Mouse (Mus musculus) myocyte (in vitro differentiated cells): ENCODE results near the gene Nhsl2. TPM values are rescaled to one million over a fixed set of nuclear protein-coding genes. Genes with fewer than 3 reads are reported as not detected.
"Not testable (repeated sequence)": the region's sequence is repeated elsewhere in the genome, so short reads cannot be mapped to it uniquely, and the experiment has no call there.

Experiments
- H3K27me3 ChIP-seq: one replicate; pipeline ENCODE4 v1.6.1; 2011; ENCODE audit not compliant: control insufficient read depth, insufficient read depth, insufficient read length
- H3K36me3 ChIP-seq: one replicate; pipeline ENCODE4 v1.6.1; 2011; ENCODE audit not compliant: control insufficient read depth, insufficient read depth
- H3K4me2 ChIP-seq: one replicate; pipeline ENCODE4 v1.6.1; 2011; ENCODE audit warnings: low read depth, control low read depth
- H3K4me3 ChIP-seq: one replicate; pipeline ENCODE4 v1.5.1; 2011; ENCODE audit warnings: mild to moderate bottlenecking, control low read depth, moderate library complexity
- H3K79me2 ChIP-seq: one replicate; pipeline ENCODE4 v1.6.1; 2011; ENCODE audit not compliant: control insufficient read depth, insufficient read depth
- H3ac ChIP-seq: one replicate; pipeline ENCODE4 v1.6.1; 2011; ENCODE audit not compliant: control insufficient read depth, insufficient read length
- CEBPB ChIP-seq: IDR thresholded peaks from 2 replicates; pipeline ENCODE4 v1.6.1; 2011; ENCODE audit warnings: mild to moderate bottlenecking, moderate library complexity; ENCODE audit not compliant: poor library complexity, insufficient read depth, severe bottlenecking
- E2F4 ChIP-seq: IDR thresholded peaks from one replicate; pipeline ENCODE4 v1.6.1; 2011; ENCODE audit warnings: mild to moderate bottlenecking, control low read depth, moderate library complexity; ENCODE audit not compliant: insufficient read depth
- MAX ChIP-seq: IDR thresholded peaks from one replicate; pipeline ENCODE4 v1.6.1; 2011; ENCODE audit warnings: low read depth, mild to moderate bottlenecking, control low read depth
- MYOD1 ChIP-seq, 3 experiments: IDR thresholded peaks; one replicate each; pipeline ENCODE4 v1.6.1; 2011; ENCODE audit warnings: control low read depth in 2 of 3, low read depth in 2 of 3, mild to moderate bottlenecking in 2 of 3, moderate library complexity in 1 of 3; ENCODE audit not compliant: insufficient read length in 2 of 3, control insufficient read depth in 1 of 3
- MYOG ChIP-seq, 3 experiments: IDR thresholded peaks; one replicate each; pipeline ENCODE4 v1.6.1; 2011; ENCODE audit warnings: control low read depth in 2 of 3, low read depth in 2 of 3, mild to moderate bottlenecking in 2 of 3; ENCODE audit not compliant: insufficient read length in 2 of 3, control insufficient read depth in 1 of 3, insufficient read depth in 1 of 3
- POLR2A ChIP-seq: IDR thresholded peaks from one replicate; pipeline ENCODE4 v1.6.1; 2011; ENCODE audit warnings: low read depth, mild to moderate bottlenecking, control low read depth, moderate library complexity; ENCODE audit not compliant: insufficient read length
- POLR2AphosphoS2 ChIP-seq: IDR thresholded peaks from one replicate; pipeline ENCODE4 v1.6.1; 2011; ENCODE audit warnings: low read depth, control low read depth; ENCODE audit not compliant: insufficient read length
- REST ChIP-seq: IDR thresholded peaks from one replicate; pipeline ENCODE4 v1.6.1; 2011; ENCODE audit warnings: mild to moderate bottlenecking, control low read depth, moderate library complexity; ENCODE audit not compliant: insufficient read depth, insufficient read length
- SRF ChIP-seq: IDR thresholded peaks from one replicate; pipeline ENCODE4 v1.6.1; 2011; ENCODE audit warnings: low read depth; ENCODE audit not compliant: control insufficient read depth, insufficient read length
- TCF12 ChIP-seq: IDR thresholded peaks from one replicate; pipeline ENCODE4 v1.6.1; 2011; ENCODE audit warnings: mild to moderate bottlenecking, control low read depth; ENCODE audit not compliant: poor library complexity, insufficient read depth, severe bottlenecking
- TCF3 ChIP-seq: IDR thresholded peaks from one replicate; pipeline ENCODE4 v1.6.1; 2011; ENCODE audit warnings: low read depth, control low read depth; ENCODE audit not compliant: insufficient read length
- USF1 ChIP-seq: IDR thresholded peaks from one replicate; pipeline ENCODE4 v1.6.1; 2011; ENCODE audit warnings: low read depth, mild to moderate bottlenecking, control low read depth, moderate library complexity
- polyA plus RNA-seq: library from polyadenylated mRNA; unstranded; fragments of >200 nt; fragmentation: generic; extraction: Trizol; gene quantifications from one replicate; pipeline ENCODE4 v1.2.1, GENCODE M21; 2012; ENCODE audit warnings: missing spikeins

The Nhsl2 gene
- 0.25 TPM for polyA plus RNA-seq

DNA sequence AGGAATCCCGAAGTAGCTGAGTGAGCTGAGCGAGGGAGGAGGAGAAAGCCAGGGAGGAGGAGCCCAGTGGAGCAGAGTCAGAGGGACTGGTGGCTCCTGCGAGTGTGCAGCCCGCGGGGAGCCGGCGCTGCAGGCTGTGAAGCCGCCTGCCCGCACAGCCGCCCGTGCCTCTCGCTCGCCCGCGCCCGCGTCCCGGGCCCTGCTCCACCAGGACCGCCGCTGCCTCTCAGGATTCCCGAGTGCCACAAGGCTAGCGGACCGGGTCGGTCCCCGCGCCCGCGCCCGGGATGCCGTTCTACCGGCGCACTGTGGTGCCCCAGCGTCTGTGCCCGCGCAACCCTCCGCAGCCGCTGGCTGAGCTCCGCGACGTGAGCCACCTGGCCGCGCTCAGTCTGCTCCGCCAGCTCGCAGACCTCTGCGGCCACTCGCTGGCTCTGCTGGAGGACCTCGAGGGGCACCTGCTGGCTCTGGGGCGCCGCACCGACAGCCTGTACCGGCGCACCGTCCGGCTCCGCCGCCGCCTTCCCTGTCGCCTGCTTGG is at the start of gene Nhsl2:
TSS of gene Nhsl2 (plus strand) at position 105 of the 541 bp plus-strand sequence.
- Histone ChIP-seq H3ac (peak within 1 kb of the TSS; percentile 48), H3K79me2 (no peaks in the 10 kb centered on the region), H3K4me2 (peak within 1 kb of the TSS; percentile 67), H3K27me3 (no peaks in the 10 kb centered on the region), H3K4me3 (no peak within 1 kb of the TSS), H3K36me3 (no peaks in the 10 kb centered on the region)
- TF ChIP-seq MYOD1 (IDR thresholded peaks at IDR 0.05; ENCODE audit: control insufficient read depth in 1 of 3, insufficient read length in 2 of 3, low read depth in 2 of 3) (peak in 1 of 3 experiments; percentile 1), POLR2A (peak; percentile 63), CEBPB (no peak)

DNA sequence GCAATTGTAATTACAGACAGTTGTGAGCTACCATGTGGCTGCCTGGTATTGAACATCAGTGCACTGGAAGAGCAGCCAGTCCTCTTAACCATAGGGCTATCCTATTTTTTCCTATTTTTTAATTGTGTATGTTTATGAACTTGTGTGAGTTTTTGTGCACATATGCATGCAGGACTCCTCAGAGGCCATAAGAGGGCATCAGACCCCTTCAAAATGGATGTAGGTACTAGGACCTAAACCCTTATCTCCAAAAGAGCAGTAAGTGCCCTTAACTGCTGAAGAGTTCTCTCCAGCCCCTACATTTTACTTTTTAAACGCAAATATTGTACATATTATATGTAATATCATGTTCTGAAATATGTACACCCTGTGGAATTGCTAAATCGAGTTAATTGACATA is 43.7 kb upstream of the Nhsl2 start:
- Histone ChIP-seq H3K4me2 (no peak overlapping the region), H3K36me3 (no peaks in the 10 kb centered on the region), H3ac (no peak overlapping the region), H3K27me3 (no peaks in the 10 kb centered on the region), H3K79me2 (no peaks in the 10 kb centered on the region), H3K4me3 (no peak overlapping the region)
- TF ChIP-seq REST = no peak
- TF ChIP-seq MYOD1 (IDR thresholded peaks at IDR 0.05; ENCODE audit: control insufficient read depth in 1 of 3, insufficient read length in 2 of 3, low read depth in 2 of 3) = no peak
- no peak for TF ChIP-seq MAX
- no peak for TF ChIP-seq CEBPB
- no peak for TF ChIP-seq POLR2AphosphoS2
- TF ChIP-seq SRF = no peak
- no peak for TF ChIP-seq POLR2A

DNA sequence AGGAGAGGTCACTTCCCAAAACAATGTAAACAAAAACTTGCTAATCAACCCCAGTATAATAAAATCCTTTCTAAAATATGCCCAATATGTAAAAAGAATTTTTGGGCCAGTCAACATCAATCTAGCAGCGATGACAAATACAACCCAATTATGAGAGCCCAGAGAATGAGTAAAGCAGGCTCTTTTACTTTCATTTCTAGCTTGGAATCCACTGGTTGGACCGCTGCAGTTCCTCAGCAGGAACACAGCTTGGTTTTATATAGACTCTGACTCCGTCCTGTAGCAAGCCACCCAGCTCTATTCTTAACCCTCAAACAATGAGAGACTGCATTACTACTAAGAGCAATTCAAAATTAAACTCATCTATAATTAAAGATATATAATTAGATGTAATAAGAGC is 37.4 kb upstream of the Nhsl2 start:
- Histone ChIP-seq H3K79me2 (no peaks in the 10 kb centered on the region), H3K36me3 (no peaks in the 10 kb centered on the region), H3ac (no peak overlapping the region), H3K27me3 (no peaks in the 10 kb centered on the region), H3K4me3 (no peak overlapping the region), H3K4me2 (peak overlapping the region; percentile 8)
- TF ChIP-seq SRF (no peak), TCF12 (no peak), MYOG (IDR thresholded peaks at IDR 0.05; ENCODE audit: control insufficient read depth in 1 of 3, insufficient read depth in 1 of 3, insufficient read length in 2 of 3, low read depth in 2 of 3) (no peak), E2F4 (no peak), MYOD1 (IDR thresholded peaks at IDR 0.05; ENCODE audit: control insufficient read depth in 1 of 3, insufficient read length in 2 of 3, low read depth in 2 of 3) (no peak), USF1 (no peak), POLR2AphosphoS2 (no peak), CEBPB (no peak), POLR2A (no peak), REST (no peak), MAX (no peak), TCF3 (no peak)

DNA sequence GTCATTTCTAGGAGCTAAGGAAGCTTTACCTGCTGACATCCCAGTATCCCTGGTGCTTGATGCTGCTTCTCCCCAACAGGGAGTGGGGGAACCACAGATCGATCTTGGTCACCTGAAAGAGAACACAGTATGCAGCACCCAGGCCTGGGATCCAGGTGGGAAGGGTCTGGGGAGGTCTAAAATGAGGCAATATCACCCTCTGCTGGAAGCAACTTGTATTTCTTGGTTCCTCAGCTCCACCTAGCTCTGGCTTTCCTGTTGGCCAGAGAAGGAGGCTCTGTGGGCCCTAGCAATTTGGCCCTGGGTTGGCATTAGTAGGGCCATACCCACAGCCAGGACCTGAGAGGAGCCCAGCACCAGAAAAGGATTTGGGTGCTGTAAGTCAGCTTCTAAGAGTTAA is 30.0 kb upstream of the Nhsl2 start:
- H3K36me3 ChIP-seq = no peaks in the 10 kb centered on the region
- no peak overlapping the region for H3ac ChIP-seq
- H3K27me3 ChIP-seq = no peaks in the 10 kb centered on the region
- no peaks in the 10 kb centered on the region for H3K79me2 ChIP-seq
- H3K4me3 ChIP-seq = no peak overlapping the region
- H3K4me2 ChIP-seq = no peak overlapping the region
- TF ChIP-seq CEBPB = no peak

DNA sequence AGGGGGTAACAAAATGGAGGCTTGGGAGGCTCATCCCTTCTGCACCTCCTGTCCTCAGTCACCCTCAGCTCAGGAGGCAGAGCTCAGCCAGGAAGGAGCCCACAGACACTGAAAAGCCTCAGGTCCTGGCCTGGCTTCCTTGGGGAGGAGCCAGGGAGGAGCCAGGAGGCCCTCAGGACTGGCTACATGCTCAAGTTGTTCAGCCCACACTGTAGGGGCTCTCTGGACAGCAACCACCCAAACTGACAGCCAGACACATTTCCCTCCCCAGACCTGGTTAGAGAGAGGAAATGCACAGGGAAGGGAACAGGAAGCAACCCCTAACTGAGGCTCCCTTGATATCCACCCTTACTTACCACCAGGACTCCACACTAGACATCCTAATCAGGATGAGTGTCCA is 29.2 kb upstream of the Nhsl2 start:
- H3K4me2 ChIP-seq, H3K27me3 ChIP-seq, H3K79me2 ChIP-seq, H3K36me3 ChIP-seq, H3ac ChIP-seq, H3K4me3 ChIP-seq: not testable (repeated sequence)

DNA sequence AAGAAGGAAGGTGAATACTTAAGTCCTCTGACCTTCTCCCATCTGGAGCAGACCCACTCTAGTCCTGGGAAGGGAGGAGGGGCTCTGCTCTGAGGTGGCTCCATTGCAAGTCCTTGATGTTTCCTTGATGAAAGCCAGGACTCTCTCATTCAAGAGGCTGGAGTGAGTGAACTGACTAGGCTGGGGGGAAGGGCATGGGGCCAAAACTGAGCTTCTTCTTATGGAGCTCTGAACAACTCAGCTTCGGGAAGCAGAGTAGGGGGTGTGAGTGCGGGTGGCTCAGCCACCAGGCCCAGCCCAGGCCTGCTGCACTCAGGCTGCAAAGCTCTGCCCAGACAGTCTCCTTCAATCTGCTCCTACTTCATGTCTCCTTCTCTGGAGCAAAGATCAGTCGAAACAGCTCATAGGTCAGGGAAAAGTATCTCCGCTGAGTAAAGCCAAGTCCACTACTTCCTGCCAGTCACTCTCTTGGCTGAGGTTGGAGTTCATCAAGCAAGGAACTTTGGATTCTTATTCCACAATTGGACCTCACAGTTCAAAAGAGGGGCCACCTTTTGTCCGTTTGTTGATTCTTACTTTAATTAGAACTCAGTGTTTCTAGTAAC is 1.9 kb upstream of the Nhsl2 start:
- Histone ChIP-seq H3ac (no peak overlapping the region), H3K4me2 (no peak overlapping the region), H3K79me2 (no peaks in the 10 kb centered on the region), H3K36me3 (no peaks in the 10 kb centered on the region), H3K4me3 (no peak overlapping the region), H3K27me3 (no peaks in the 10 kb centered on the region)
- TF ChIP-seq SRF (no peak), MYOG (IDR thresholded peaks at IDR 0.05; ENCODE audit: control insufficient read depth in 1 of 3, insufficient read depth in 1 of 3, insufficient read length in 2 of 3, low read depth in 2 of 3) (no peak), CEBPB (no peak), MAX (no peak), POLR2AphosphoS2 (no peak), POLR2A (no peak)
